Mouse (Mus musculus): ENCODE results near the gene Oprl1. TPM values are rescaled to one million over a fixed set of nuclear protein-coding genes. Genes with fewer than 3 reads are reported as not detected.

Oprl1 gene
- not detected for total RNA-seq (2021)
- long read RNA-seq, experiment 1, result 0 reads
- long read RNA-seq, experiment 2, result 0 reads

DNA sequence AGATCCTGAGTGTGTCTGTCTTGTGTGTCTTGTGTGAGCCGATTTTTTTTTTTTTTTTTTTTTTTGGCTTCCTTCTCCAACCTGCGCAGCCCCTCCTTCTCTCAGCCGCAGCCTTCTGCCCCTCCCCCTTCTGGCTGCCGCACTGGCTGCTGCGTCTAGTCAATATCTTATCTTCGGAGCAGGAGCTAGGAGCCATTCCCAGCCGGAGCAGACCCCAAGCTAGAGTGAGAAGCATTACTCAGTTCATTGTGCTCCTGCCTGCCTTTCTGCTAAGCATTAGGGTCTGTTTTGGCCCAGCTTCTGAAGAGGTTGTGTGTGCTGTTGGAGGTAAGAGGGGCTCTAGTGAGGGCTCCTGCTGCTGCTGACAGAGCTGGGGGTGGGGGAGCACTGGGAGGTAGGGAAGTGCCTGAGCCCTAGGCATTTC lies at the start of gene Oprl1:
TSS of gene Oprl1 (plus strand) at position 114 of the 424 bp plus-strand sequence.
- peak in 1 of 2 experiments; percentile 15 for DNase-seq

DNA sequence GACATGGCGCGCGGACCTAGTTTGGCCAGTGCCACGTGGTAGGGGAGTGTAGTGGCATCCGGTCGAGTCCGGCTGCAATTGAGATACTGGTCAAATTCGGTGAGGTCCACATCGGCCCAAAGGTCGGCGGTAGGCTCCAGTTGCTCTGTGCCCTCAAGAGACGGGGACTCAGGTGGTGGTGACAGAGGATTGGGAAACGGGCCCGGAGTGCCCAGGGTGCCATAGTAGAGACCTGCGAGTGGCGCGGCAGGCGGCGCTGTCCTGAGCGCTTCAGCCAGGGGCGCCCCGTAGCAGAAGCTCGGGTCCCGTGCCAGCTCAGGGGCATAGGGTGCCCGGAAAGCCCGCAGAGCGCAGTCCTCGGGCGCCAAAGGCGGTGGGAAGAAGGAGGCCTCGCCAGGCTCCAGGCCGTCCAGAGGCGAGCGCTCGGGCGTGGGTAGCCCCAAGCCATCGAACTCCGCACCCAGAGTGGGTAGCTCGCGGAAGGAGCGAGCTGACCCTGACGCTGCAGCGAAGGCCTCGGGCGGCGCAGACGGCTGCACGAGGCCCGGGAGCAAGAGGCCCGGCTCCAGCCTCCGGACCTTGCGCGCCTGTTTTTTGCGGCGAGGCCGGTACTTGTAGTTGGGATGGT lies 44.4 kb upstream of the Oprl1 start:
- DNase-seq, result peak in 1 of 2 experiments; percentile 36
- intact Hi-C loops (cut with DNase I), result loop anchor here (10.0 kb wide), 1 partner anchor 276 kb away; no protein-coding TSS in a partner anchor

More for the DNA sequence above, at the start of gene Oprl1:
- intact Hi-C loops (cut with DNase I), result no loop called here

DNA sequence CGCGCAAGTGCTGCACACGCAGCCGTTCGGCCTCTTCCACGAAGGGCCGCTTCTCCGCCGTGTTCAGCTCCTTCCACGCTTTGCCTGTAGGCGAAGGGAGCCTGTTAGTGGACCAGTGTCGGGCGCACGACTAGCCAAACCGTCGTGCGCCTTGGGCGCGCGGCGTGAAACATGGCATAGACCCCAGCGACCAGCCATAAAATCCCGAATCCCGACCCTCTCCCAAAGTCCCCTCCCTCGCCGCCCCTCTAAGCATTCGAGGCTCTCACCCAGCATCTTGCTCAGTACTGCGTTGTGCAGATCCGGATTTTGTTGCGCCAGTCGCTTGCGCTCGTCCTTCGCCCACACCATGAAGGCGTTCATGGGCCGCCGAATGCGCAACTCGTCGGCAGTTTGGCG lies 43.9 kb upstream of the Oprl1 start:
- no peak for DNase-seq
- intact Hi-C loops (cut with DNase I), result loop anchor here (10.0 kb wide), 1 partner anchor 276 kb away; no protein-coding TSS in a partner anchor

DNA sequence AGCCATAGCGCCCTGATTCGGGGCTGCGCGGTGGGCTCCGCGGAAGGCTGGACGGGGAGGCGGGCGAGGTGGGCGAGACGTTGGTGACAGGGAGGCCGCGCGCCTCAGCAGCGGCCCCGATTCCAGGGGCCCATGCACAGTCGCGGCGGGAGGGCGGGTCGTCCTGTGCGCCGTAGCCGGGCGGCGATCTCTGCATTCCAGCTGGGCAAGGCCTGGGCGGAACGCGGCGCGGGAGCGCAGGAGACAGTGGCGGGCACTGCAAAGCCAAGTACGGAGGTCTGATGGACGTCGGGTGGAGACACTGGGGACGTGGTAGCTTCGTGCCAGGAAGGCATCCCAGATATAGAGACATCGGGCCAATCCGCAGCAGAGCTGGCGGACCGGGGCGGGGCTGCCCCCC lies 43.5 kb upstream of the Oprl1 start, which contains the start of gene Sox18:
TSS of gene Sox18 (minus strand) at position 315 of the 400 bp plus-strand sequence.
- intact Hi-C loops (cut with DNase I), result loop anchor here (10.0 kb wide), 1 partner anchor 277 kb away; no protein-coding TSS in a partner anchor
- peak; percentile 73 to 80 for DNase-seq

DNA sequence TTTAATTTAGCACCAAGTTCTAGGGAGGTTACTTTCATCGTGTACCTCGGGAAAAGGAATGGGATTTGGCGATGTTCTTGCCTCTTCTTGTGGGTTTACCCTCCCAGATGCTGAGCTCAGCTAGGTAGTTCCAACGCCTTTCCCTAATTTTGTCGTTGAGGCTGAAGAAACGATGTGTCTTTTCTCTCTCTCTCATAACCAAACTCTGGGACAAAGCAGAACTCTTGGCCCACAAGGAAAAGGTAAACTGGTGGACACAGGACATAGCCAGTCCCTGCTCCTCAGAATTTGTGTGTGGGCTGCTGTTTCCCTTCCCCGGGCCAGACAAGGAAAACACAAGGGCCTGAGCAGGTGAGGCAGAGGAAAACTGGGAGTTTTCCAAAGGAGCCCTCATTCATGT lies 42.8 kb upstream of the Oprl1 start:
- intact Hi-C loops (cut with DNase I), result loop anchor here (10.0 kb wide), 1 partner anchor 277 kb away; no protein-coding TSS in a partner anchor

GRCm38 (mm10) chr2:181673501-181673900 lies 41.3 kb upstream of the Oprl1 start:
- intact Hi-C loops (cut with DNase I), result loop anchor here (10.0 kb wide), 1 partner anchor 279 kb away; no protein-coding TSS in a partner anchor
- no peak for DNase-seq

More for the DNA sequence above, 42.8 kb upstream of the Oprl1 start:
- DNase-seq, result no peak

GRCm38 (mm10) chr2:181674934-181675333 lies 39.9 kb upstream of the Oprl1 start:
- intact Hi-C loops (cut with DNase I), result loop anchor here (10.0 kb wide), 1 partner anchor 280 kb away; no protein-coding TSS in a partner anchor
- no peak for DNase-seq

- DNase-seq, result peak; percentile 79 to 82
- intact Hi-C loops (cut with DNase I), result loop anchor here (10.0 kb wide), 1 partner anchor 281 kb away; no protein-coding TSS in a partner anchor
Observed at GRCm38 (mm10) chr2:181675454-181675853, 39.4 kb upstream of the Oprl1 start.

- no peak for DNase-seq
- intact Hi-C loops (cut with DNase I), result loop anchor here (10.0 kb wide), 1 partner anchor 282 kb away; no protein-coding TSS in a partner anchor
Observed at GRCm38 (mm10) chr2:181676424-181676823, 38.4 kb upstream of the Oprl1 start.

DNA sequence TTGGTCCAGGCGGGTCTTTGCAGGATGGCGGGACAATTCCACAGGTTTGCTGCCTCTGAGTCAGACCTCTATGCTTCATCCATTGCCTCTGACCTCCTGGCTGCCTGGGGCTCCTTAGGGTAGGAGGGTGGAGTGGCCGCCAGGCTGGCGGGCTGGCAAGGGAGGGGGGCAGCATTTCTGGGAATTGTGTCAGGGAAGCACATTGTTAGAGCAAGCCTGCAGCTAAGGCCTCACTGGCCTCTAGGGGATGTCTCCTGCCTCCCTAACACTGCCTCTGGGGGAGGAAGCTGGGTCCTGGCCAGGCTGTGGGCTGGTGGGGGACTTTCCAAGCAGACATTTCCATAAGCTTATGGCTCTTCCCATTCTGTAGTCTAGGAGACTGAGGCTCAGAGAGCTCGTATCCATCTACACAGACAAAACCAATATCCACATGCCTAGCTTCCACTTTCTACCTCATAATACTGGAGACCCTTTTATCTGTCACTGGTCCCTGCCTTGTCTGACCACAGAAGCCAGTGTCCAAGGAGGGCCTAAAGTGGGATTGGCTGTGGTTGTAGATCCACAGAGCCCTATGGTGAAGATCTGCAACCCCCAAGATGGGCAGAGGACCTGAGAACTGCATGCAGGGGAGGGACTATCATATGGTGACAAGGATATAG lies 37.6 kb upstream of the Oprl1 start:
- intact Hi-C loops (cut with DNase I), result loop anchor here (10.0 kb wide), 1 partner anchor 282 kb away; no protein-coding TSS in a partner anchor
- peak; percentile 58 to 65 for DNase-seq

DNA sequence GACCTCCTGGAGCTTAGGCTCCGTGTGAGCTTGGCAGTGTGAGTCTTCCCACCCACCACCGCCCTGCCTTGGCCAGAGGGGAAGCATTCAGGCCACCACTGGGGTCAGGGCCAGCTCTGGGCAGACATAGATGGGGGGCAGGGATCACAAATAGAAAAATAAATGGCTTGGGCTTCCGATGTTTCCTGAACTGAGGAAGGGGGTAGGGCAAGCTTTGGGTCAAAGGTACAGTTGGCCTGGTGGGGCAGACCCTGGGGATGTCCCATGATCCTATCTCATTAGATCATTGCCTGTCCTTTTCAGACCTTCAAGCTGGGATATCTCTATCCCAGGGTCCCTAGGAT lies 37.1 kb upstream of the Oprl1 start:
- intact Hi-C loops (cut with DNase I), result loop anchor here (1.0 to 10.0 kb wide), 4 partner anchors 18 to 283 kb away; no protein-coding TSS in a partner anchor
- DNase-seq, result no peak

DNA sequence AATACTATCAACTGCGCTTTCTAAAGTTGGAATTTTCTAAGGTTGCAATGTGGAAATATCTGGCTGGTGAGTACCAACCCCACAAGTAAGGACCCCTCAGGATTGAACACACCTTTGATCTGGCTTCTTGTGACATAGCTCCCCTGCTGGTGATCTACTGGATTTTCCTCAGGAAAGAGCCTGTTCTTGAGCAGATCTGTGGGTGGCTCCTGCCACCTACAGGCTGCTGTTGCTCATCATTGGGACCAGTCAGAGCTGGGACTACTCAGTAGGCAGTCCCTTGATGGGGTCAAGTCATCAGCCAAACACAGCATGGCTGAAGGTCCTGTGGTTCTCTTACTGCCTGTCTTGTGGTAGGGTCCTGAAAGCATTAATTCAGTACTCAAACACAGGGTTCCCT lies 36.0 kb upstream of the Oprl1 start:
- intact Hi-C loops (cut with DNase I), result loop anchor here (1.0 to 10.0 kb wide), 4 partner anchors 19 to 284 kb away; no protein-coding TSS in a partner anchor

DNA sequence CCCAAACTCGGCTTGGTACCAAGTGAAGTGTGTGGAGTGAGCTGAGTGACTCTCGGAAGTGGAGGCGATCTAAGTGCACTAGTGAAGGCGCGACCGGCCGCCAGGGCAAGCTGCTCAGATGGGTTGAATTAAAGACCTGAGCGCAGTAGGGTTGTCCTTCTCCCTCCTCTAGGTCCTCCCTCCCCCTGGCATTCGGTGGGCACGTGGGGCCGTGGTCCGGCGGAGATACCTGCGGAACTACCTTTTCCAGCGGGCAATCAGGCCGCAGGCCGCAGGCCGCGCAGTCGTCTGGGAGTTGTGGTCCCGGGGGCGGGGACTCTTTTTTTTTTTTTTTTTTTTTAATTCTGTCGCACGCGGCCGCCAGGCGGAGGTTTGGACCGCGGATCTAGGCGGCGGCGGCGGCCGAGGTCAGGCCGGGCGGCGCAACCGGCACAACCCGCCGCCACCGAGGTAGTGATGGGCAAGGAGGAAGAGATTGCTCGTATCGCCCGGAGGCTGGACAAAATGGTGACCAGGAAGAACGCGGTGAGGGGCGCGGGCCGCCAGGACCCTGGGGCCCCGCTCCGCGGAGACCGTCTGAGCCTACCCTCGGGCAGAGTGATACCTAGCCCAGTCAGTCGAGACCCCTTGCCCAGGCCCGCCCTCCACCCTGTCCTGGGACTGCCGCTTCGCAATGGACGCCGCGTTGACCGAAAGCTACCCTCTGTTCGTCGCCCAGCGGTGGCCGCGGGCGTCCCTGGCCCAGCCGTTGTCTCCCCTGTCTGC lies 34.7 kb upstream of the Oprl1 start, which contains the start of gene Tcea2:
TSS of gene Tcea2 (plus strand) at position 360 of the 765 bp plus-strand sequence.
- intact Hi-C loops (cut with DNase I), result loop anchor here (2.0 to 10.0 kb wide), 3 partner anchors 35 to 285 kb away; no protein-coding TSS in a partner anchor
- peak; percentile 73 to 74 for DNase-seq

More for the DNA sequence above, 36.0 kb upstream of the Oprl1 start:
- peak; percentile 80 to 81 for DNase-seq

- intact Hi-C loops (cut with DNase I), result no loop called here
- DNase-seq, result no peak
Observed at GRCm38 (mm10) chr2:181680716-181681117, 34.1 kb upstream of the Oprl1 start.

DNA sequence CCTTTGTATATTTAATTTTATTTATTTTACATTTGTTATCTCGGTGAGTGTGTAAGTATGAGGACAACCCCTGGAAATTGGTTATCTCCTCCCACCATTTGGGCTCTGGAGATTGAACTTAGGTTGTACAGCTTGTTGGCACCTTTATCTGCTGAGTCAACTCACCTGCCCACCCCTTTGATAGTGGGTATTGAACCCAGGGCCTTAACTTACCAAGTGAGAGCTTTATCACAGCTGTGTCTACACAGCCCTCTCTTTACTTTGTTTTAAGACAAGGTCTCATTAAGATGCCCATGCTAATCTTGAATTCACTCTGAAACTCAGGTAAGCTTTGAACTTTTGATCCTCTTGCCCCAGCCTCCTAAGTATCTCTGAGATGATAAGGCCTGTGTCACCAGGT lies 32.8 kb upstream of the Oprl1 start:
- intact Hi-C loops (cut with DNase I), result no loop called here
- no peak for DNase-seq

DNA sequence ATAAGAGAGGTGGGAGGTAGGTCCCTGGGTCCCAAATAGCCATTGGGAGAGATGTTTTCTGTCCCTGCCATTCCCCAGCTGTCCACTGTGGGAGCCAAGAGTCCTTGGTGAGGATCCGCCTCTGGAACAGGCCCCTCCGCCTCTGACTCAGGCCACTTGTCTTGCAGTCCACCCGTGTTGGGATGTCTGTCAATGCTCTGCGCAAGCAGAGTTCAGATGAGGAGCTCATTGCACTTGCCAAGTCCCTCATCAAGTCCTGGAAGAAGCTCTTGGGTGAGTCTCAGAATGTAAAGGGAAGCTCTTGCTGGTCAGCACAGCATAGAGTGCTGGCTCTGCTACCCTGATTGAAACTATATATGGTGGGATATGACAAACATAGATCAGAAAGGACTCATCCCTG lies 31.4 kb upstream of the Oprl1 start:
- no peak for DNase-seq
- intact Hi-C loops (cut with DNase I), result no loop called here

DNA sequence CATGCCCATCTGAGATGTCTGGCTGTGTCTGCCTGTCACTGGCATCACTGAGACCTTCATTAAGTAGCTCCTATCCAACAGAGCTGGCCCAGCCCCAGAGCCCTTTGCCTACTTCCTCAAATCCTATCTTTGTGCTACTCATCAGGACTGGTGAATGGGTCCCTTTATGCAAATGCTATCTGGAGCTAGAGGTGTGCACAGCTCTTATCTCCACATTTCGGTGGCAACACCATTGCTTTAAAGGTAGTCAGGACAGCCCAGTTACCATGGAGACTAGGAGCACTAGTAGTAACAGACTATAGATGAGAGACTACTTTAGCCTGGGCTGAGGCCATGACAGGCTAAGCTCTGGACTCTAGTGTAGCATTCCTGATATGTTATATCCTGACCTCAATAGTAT lies 30.1 kb upstream of the Oprl1 start:
- no peak for DNase-seq
- intact Hi-C loops (cut with DNase I), result no loop called here

DNA sequence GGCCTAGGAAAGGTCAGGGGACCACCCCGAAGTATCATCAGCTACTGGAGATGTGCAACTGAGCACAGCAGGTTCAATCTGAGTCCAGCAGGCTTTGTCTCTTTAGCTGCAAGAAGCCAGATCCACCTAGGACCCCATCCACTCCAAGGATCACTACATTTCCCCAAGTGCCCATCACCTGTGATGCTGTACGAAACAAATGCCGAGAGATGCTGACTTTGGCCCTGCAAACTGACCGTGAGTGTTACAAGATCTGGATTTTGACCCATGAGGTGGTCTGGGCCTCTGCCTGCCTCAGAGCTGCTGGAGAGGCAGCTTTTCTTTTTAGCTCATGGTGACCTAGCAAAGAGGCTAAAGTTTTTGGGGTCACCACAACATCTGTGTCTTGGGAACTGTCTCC lies 29.1 kb upstream of the Oprl1 start:
- intact Hi-C loops (cut with DNase I), result no loop called here
- DNase-seq, result no peak

- no peak for DNase-seq
- intact Hi-C loops (cut with DNase I), result no loop called here
Observed at GRCm38 (mm10) chr2:181687586-181687985, 27.2 kb upstream of the Oprl1 start.

- intact Hi-C loops (cut with DNase I), result no loop called here
- no peak for DNase-seq
Observed at GRCm38 (mm10) chr2:181689466-181690160, 25.2 kb upstream of the Oprl1 start.

All from heart, postnatal 14 days (tissue).